Mouse (Mus musculus) intestine, postnatal 0 days (tissue): ENCODE data around the gene Diaph3. TPM values are rescaled to one million over a fixed set of nuclear protein-coding genes. Genes with fewer than 3 reads are reported as not detected.

ENCODE experiments used
- ATAC-seq: fragments of 200-750 bp; cut with Nextera tagmentation; 2 replicates; pipeline ENCODE4 v1.8.0; 2017; ENCODE audit warnings: mild to moderate bottlenecking, moderate TSS enrichment, moderate library complexity
- H3K27ac ChIP-seq: fragments of 300-500 bp; sonication (generic); 2 replicates; pipeline ENCODE4 v1.5.1; 2014; ENCODE audit warnings: mild to moderate bottlenecking, low read depth, low read length, moderate library complexity
- H3K27me3 ChIP-seq: fragments of 300-500 bp; sonication (generic); replicated peaks from 2 replicates; pipeline ENCODE4 v1.6.1; 2014; ENCODE audit warnings: low read length, mixed read lengths; ENCODE audit not compliant: control insufficient read depth, insufficient read depth
- H3K36me3 ChIP-seq: fragments of 300-500 bp; sonication (generic); 2 replicates; pipeline ENCODE4 v1.6.1; 2014; ENCODE audit warnings: mild to moderate bottlenecking, moderate library complexity; ENCODE audit not compliant: control insufficient read depth, insufficient read depth
- H3K4me1 ChIP-seq: fragments of 300-500 bp; sonication (generic); replicated peaks from 2 replicates; pipeline ENCODE4 v1.6.1; 2014; ENCODE audit warnings: antibody characterized with exemption, low read length, mixed read lengths; ENCODE audit not compliant: control insufficient read depth, insufficient read depth
- H3K4me2 ChIP-seq: fragments of 300-500 bp; sonication (generic); replicated peaks from 2 replicates; pipeline ENCODE4 v1.6.1; 2014; ENCODE audit warnings: low read depth, mild to moderate bottlenecking, moderate library complexity
- H3K4me3 ChIP-seq: fragments of 300-500 bp; sonication (generic); 2 replicates; pipeline ENCODE4 v1.5.1; 2014; ENCODE audit warnings: low read depth, low read length
- H3K9ac ChIP-seq: fragments of 300-500 bp; sonication (generic); 2 replicates; pipeline ENCODE4 v1.6.1; 2014; ENCODE audit warnings: mild to moderate bottlenecking, low read depth, low read length
- H3K9me3 ChIP-seq: fragments of 300-500 bp; sonication (generic); 2 replicates; pipeline ENCODE4 v1.6.1; 2016; ENCODE audit warnings: mixed run types; ENCODE audit not compliant: control insufficient read depth
- CTCF ChIP-seq: sonication (generic); IDR thresholded peaks from 2 replicates; pipeline ENCODE4 v1.5.1; 2016; ENCODE audit warnings: low read depth, mild to moderate bottlenecking, control low read depth, antibody characterized with exemption, moderate library complexity
- WGBS: fragments of 180-500 bp; shearing (Covaris S2); extraction: QIAGEN DNeasy Blood & Tissue Kit; methylation state at CpG from one replicate; pipeline ENCODE4 v1.1.7; 2014; 5-methylcytosine and 5-hydroxymethylcytosine counted together
- polyA plus RNA-seq: library from polyadenylated mRNA; unstranded; fragments of >200 nt; fragmentation: Nextera tagmentation; extraction: Ambion mirVana; gene quantifications from 2 replicates; pipeline ENCODE4 v1.2.1, GENCODE M21; 2015

Gene Diaph3
- polyA plus RNA-seq, 1 experiment from 2014 or later = 2.6 TPM

DNA sequence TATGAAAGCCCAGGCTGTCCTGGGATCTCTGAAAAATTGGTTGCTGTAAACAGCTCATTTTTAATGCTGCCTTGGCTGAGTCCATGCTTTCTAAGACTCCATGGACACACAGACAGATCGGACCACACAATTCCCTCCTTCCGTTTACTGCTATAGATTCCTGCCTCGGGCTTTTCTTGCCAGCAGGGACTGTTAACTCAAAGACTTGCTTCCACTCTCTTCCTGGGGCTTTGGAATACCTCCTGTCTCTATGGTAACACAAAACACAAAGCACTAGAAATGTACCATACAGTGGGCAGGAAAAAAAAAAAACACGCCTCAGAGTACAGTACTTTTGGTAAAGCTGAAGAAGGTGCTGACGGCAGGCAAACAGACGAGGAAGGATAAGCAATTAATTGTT is 464.0 kb downstream of the Diaph3 start:
- 56% methylated on average over 6 of the region's 6 CpGs for WGBS

GRCm38 (mm10) chr14:86675314-86675713 is 465.7 kb downstream of the Diaph3 start:
- Histone ChIP-seq H3K9me3 (no peaks in the 10 kb centered on the region), H3K36me3 (no peaks in the 10 kb centered on the region), H3K4me3 (no peak overlapping the region), H3K9ac (no peak overlapping the region), H3K27me3 (no peaks in the 10 kb centered on the region), H3K4me2 (no peak overlapping the region), H3K4me1 (no peaks in the 10 kb centered on the region), H3K27ac (no peak overlapping the region)
- no peak for TF ChIP-seq CTCF
- no peak for ATAC-seq
- WGBS = 58% methylated on average over 8 of the region's 8 CpGs

More for the DNA sequence above, 464.0 kb downstream of the Diaph3 start:
- H3K9ac ChIP-seq = no peak overlapping the region
- no peak for TF ChIP-seq CTCF
- H3K27ac ChIP-seq = no peak overlapping the region
- no peak overlapping the region for H3K4me2 ChIP-seq
- no peaks in the 10 kb centered on the region for H3K36me3 ChIP-seq
- H3K4me1 ChIP-seq = no peaks in the 10 kb centered on the region
- ATAC-seq = no peak
- H3K9me3 ChIP-seq = no peaks in the 10 kb centered on the region
- no peak overlapping the region for H3K4me3 ChIP-seq
- no peaks in the 10 kb centered on the region for H3K27me3 ChIP-seq

- no peak overlapping the region for H3K4me2 ChIP-seq
- H3K9ac ChIP-seq = no peak overlapping the region
- H3K4me3 ChIP-seq = no peak overlapping the region
- 76% methylated on average over 4 of the region's 4 CpGs for WGBS
- no peak for TF ChIP-seq CTCF
- no peaks in the 10 kb centered on the region for H3K4me1 ChIP-seq
- no peaks in the 10 kb centered on the region for H3K9me3 ChIP-seq
- H3K27ac ChIP-seq = no peak overlapping the region
- ATAC-seq = no peak
- H3K36me3 ChIP-seq = no peaks in the 10 kb centered on the region
- H3K27me3 ChIP-seq = no peaks in the 10 kb centered on the region
These were observed 478.2 kb downstream of the Diaph3 start for GRCm38 (mm10) chr14:86662846-86663245.

- TF ChIP-seq CTCF = no peak
- Histone ChIP-seq H3K9ac (no peak overlapping the region), H3K27ac (no peak overlapping the region), H3K27me3 (no peaks in the 10 kb centered on the region), H3K9me3 (no peaks in the 10 kb centered on the region), H3K4me1 (no peaks in the 10 kb centered on the region), H3K36me3 (no peaks in the 10 kb centered on the region), H3K4me3 (no peak overlapping the region), H3K4me2 (no peak overlapping the region)
- no peak for ATAC-seq
- 89% methylated on average over 3 of the region's 3 CpGs for WGBS
These were observed 480.5 kb downstream of the Diaph3 start for GRCm38 (mm10) chr14:86660556-86660955.

DNA sequence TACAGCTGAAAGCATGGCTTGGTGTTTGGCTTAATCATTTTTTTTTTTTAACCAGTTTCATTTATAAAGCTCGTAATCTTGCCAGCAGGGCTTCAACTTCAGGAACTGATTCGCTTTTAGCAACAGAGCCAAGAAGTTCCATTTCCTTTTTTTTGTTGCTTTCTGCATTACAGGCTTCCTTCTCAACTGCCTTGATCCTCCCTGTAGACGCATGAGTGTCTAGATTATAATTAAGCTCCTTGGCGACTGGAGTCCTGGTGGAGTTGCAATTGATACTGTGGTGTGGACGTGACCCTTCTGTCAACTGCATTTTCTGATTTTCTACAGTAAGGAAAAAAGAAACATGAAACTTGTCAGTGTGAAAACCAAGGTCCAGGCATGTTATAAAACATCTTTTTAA is 484.8 kb downstream of the Diaph3 start:
- Histone ChIP-seq H3K4me3 (no peak overlapping the region), H3K4me2 (no peak overlapping the region), H3K4me1 (no peaks in the 10 kb centered on the region), H3K27me3 (no peaks in the 10 kb centered on the region), H3K9me3 (no peaks in the 10 kb centered on the region), H3K9ac (no peak overlapping the region), H3K36me3 (no peaks in the 10 kb centered on the region), H3K27ac (no peak overlapping the region)
- no peak for ATAC-seq
- no peak for TF ChIP-seq CTCF
- 58% methylated on average over 5 of the region's 5 CpGs for WGBS

- WGBS = 84% methylated on average over 7 of the region's 7 CpGs
- H3K4me1 ChIP-seq = no peaks in the 10 kb centered on the region
- no peak overlapping the region for H3K9ac ChIP-seq
- no peaks in the 10 kb centered on the region for H3K27me3 ChIP-seq
- H3K27ac ChIP-seq = no peak overlapping the region
- H3K9me3 ChIP-seq = no peaks in the 10 kb centered on the region
- no peak overlapping the region for H3K4me3 ChIP-seq
- no peak for TF ChIP-seq CTCF
- H3K36me3 ChIP-seq = no peaks in the 10 kb centered on the region
- no peak overlapping the region for H3K4me2 ChIP-seq
- no peak for ATAC-seq
These were observed 494.4 kb downstream of the Diaph3 start for GRCm38 (mm10) chr14:86646499-86647120.

- no peak for TF ChIP-seq CTCF
- ATAC-seq = no peak
These were observed 498.2 kb downstream of the Diaph3 start for GRCm38 (mm10) chr14:86642831-86643241.

More at GRCm38 (mm10) chr14:86642831-86643241, 498.2 kb downstream of the Diaph3 start:
- H3K9me3 ChIP-seq = no peaks in the 10 kb centered on the region
- H3K36me3 ChIP-seq = no peaks in the 10 kb centered on the region
- 90% methylated on average over 7 of the region's 7 CpGs for WGBS
- H3K9ac ChIP-seq = no peak overlapping the region
- H3K4me2 ChIP-seq = no peak overlapping the region
- no peak overlapping the region for H3K27ac ChIP-seq
- H3K4me3 ChIP-seq = no peak overlapping the region
- no peaks in the 10 kb centered on the region for H3K4me1 ChIP-seq
- no peaks in the 10 kb centered on the region for H3K27me3 ChIP-seq
